Mouse (Mus musculus): Measurements from ENCODE around the gene Cysltr2.
A peak's percentile ranks its signal among the peaks of the same experiment; 100 is the strongest.

The Cysltr2 gene

DNA sequence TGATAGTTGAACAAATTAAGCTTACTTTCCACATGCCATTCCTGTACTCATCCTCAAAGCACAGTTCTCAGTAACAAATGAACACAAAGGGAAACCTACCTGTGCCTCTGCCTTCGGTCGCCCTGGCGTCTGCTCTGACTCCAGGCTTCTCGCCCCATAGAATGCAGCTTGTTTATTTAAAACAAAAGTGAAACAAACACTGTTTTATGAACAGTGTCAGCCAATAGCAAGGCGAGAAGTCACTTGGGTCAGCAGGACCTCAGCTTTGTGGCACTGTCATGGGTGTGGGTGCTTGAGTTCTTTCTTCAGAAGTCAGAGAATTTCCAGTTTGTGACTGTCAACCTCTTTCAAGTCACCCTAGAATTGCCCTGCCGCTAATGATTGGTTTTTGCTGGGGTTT is at the start of gene Cysltr2:
Gene Cysltr2, minus strand, starts transcription at position 178 of the 400 bp plus-strand sequence.
- DNase-seq: no peak

DNA sequence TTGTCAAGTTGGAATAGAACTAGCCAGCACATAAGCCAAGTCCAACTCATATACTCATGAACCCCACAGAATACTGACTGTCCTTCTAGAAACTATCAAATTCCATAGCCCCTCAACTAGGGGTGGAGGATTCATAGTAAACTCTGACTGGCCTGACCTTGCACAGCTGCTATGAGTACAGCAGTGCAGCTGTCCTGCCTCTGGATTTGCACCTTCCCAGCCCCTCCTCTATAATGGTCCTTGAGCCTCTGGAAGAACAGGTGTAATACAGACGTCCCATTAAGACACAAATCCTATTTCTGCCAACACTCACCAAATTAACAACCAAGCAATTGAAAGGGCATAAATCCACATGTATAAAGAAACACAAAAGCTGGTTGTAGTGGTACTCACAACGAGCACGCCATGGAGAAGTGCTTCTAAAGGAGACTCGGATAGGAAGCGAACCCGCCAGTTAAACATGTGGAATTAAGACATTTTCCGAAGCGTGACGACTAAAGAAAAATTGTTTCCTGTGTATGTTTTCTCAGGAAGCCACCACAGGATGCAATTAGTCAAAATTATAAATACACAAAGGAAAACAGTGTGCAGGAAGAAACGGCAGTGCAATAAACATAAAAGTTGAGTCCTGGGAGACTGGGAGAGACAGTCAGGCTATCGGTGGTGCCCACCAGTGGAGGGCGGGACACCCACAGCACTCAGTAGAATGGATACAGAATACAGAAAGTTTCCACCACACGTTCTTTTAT is 46.1 kb upstream of the Cysltr2 start:
- no peak for DNase-seq

DNA sequence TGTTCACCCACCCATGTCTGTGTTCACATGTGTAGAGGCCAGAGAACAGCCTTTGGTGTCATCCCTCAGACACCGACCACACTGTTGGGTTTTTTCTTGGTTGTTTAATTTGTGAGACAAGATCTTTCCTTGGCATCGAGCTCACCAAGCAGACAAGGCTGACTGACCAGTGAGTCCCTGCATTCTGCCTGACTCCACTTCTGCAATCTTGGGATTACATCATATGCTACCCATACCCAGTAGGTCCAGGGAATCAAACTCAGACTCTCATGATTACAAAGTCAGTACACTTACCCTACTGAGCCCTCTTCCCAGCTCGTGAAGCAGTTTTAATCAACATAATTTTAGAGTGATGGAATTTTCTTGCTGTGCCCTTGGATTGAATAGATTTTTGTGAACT is 44.0 kb upstream of the Cysltr2 start:
- DNase-seq: no peak

DNA sequence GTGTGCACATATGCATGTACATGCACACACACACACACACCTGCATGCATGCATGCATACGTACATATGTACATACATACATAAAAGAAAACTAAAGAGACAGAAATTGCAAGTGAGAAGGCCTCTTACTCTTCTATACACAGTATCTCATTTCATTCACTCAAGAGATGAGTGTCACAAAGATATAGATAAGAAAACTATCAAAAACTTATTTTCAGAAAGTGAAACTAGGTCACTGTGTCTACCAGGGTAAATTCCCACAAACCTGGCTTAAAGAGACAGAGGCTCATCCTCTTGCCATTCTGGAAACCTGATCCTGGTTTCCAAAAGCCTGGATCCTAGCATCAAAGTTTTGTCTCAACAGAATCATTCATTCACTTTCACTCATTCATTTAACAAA is 39.3 kb upstream of the Cysltr2 start:
- no peak for DNase-seq

DNA sequence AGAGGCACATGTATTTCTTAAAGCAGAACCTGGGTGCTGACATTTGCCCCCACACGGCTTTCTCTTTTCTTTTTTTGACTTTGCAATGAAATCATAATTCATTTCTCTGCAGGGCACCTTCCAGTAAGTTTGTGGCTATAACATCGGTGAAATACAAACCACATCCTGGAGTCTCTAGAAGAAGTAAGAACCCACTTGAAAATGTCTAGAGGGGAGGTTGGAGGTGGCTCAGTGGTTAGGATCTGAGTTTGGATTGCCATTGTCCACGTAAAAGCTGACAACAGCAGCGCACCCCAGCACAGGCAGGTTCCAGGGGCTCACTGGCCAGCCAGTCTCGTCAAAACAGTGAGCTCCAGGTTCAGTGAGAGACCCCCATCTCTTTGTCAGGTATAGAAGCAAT is 38.8 kb upstream of the Cysltr2 start:
- no peak for DNase-seq

DNA sequence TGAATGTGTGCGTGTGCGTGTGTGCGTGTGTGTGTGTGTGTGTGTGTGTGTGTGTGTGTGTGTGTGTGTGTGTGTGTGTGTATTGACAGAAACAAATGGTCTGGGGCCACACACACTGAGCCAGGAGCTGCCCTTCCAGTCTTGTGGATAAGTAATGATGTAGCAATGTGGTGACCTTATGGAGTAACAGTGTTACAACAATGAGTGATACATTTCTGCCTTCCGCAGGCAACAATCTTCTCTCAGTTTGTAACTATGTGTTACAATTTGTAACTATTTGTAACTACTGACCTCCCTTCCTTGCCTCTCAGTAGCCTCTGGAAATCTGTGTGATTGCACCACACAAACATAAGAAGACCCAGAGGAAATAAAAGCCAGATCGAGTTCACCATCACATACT is 38.3 kb upstream of the Cysltr2 start:
- DNase-seq: no peak

DNA sequence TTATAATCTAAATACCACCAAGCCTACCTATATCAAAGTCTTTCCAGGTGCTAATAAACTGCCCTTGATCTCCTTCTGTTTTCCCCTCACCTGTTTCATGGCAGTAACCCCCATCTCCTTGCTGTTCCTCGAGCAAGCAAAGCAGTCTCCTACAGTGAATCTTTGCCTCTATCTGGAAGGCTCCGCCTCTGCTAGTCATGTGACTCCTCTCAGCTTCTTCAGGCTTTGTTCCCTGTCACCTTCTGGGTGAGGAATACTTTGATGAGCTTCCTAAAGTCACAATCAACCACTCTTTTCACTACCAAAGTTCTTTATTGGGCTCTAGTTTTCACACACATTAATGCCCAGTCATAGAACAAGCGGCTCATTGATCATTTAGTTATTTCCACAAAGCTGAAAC is 37.5 kb upstream of the Cysltr2 start:
- DNase-seq: no peak

DNA sequence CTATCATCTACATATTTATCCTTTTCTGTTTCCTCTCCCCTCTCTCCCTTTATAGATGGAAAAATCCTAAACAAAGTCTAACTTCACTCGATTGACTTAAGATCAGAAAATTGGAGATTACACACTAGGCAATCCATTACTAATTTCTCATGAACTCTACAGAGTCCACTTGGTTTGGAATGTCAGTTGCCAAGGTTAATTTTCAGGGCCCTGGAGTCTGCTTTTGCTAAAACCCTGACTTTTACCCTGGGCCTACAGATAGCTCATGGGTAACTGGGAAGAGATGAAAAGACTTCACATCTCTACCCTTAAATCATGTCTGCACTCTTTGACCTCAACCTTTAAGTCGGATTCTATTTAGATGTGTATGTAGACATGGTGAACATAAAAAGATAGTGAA is 34.6 kb upstream of the Cysltr2 start:
- no peak for DNase-seq

DNA sequence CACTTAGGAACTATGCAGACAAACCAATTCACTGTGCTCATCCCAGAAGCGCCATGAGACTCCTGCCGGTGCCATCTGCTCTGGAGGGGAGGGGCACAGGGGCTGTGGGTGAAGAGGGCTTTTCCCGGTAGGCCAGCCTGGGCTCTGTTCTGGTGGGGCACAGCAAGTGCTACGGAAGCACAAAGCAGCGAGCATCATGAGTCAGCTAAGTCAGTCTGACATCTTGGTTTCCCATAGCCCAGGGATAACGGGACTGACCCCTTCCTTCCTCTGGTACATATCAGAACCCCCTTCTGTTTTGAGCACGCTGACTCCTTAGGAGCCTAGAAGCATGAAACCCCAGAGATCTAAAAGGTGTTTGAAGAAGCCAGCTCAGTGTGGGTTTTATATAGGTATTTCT is 15.5 kb upstream of the Cysltr2 start:
- no peak for DNase-seq

DNA sequence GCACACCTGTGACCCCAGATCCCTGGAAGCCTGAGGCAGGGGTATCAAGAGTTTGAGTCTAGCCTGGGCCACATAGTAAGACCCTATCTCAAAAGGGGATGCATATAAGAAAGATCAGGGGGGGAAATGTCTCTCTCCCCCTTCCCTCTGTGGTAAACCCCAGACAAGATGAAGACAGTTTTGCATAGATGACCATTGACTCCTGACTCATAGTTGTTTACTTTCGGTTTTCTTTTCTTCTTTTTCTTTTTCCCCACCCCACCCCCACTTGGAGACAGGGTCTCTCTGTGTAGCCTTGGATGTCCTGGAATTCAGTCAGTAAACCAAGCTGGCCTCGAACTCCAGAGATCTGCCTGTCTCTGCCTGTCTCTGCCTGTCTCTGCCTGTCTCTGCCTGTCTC is 9.8 kb upstream of the Cysltr2 start:
- DNase-seq: no peak

DNA sequence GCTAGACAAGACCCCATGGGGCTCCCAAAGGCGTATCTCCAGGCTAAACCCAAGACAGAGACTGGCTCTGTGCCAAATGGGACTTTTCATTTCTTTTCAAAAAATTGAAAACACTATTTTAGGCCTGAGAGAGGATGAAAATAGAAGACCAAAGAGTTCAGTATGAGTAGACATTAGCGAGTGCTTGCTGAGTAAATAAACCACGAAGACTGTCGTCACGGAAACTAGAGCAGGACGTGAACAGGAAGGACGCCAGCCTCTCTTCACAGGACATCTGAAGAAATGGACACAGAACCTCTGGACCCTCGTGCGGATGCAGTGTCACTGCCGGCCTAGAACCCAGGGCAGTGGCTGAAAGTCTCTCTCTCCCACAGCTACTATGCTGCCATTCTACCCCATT is 8.8 kb upstream of the Cysltr2 start:
- no peak for DNase-seq

DNA sequence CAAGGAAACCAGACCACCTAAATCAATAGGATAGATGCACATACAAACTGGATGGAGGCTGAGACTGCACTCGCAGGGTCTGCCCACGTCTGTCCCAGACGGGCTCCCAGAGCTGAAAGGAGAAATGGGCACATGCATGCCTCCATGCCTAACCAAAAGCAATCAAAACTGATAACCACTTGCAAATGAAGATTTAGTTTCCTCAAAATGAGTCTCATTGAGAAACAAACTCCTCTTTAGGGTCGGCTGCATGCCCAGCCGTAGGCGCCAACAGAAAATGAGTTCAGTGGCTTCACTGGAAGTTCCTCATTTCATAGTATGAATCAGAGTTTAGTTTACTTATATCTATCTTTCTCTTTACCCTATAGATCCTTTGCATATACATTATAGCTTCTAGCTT is 7.9 kb upstream of the Cysltr2 start:
- no peak for DNase-seq

DNA sequence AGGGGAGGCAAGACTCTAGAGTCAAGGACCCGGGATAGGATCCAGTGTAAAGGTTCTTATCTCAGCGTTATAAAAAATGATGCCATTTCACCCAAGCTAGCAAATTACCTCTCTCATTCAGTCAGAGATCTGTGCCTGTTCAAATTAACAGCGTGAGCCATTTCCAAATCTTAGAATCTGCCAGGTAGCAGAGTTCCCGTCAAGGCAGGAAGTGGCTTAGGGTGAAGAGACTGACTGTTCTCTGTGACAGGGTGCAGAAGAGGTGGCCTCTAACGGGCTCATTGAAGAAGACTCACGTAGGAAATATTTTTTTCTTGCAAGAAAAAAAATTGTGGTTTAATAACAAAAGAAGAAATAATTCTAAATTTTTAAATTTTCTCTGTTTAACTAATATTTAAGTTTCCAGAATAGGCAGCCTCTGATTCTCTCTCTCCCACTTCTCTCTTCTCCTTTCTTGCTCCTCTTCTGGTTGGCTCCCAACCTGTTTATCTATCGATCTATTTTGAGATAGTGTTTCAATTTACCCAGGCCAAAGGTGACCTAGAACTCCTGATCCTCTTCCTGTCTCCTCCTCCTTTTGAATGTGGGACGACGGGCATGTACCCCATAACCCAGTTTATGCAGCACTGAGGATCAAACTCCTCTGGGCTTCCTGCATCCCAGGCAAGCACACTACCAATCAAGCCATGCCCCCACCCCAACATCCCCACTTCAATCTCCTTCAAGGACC is 3.5 kb downstream of the Cysltr2 start:
- no peak for DNase-seq

DNA sequence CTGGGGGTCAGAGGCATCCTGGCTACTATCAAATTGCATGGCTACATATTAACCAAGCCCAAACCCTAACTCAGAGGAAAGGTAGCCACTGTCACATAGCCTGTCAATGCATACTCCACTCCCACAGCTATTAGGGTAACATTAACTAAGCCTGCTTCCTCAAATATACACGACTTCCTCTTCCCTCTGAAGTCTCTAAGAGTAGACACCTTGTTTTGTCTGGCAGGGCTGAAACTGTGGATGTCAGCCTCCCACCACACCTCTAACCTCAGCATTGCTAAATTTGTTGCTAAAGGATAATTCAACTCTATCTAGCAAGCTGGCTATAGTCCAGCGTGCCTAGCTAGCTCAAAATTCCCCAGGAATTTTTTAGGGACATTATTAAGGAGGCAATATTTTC is 7.2 kb downstream of the Cysltr2 start:
- DNase-seq: no peak

DNA sequence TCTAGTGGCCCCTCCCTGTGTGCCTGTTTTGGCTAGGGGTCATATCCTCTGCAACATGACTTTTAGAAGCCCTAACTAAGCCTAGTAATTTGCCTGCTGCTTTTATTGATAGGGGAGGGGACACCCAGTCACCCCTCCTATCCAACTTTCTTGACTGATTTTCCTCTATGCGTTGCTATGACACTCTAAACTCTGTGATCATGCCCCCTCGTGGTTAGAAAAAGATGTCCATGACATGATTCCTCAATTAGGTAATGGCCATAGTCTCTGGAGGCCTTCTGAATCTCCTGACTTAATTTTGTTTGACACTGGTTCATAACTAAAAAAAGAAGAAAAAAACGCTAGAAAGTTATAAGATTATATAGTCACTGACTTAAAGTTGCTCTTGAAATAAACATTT is 15.6 kb downstream of the Cysltr2 start:
- DNase-seq: no peak

DNA sequence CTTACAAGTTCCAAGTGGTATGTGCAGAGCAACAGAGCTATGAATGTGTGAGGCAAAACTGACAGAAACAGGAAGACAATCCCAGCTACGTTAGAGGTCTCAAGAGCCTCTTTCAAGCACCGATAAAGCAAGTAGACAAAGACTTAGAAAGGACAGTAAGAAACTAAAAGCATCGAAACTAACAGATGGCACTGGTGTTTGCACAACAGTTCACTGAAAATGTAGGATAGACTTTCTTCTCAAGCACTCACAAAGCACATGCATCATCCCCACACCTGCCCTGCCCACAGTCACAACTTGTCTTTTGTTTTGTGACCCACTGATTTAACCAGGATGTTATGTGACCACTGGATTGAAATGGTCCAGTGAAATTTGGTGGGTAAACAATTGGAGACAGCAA is 17.7 kb downstream of the Cysltr2 start:
- DNase-seq: no peak

DNA sequence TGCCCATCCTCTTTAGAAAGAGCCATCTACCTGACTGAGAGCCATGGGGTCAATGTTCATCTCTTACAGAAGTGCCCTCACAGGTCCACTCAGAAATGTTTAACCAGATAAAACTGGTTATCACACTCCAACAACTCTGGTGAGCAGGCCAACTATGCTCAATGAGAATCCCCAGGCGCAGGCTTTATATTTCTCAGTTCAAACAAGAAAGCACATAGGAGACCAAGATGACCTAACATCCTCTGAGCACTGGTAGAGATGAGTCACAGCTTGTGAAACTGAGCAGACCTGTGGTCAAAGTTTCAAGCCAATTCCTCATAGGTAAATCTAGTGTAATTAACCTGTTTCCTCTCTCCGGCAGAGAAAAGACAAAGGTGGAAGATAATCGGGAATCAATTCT is 31.6 kb downstream of the Cysltr2 start:
- no peak for DNase-seq

DNA sequence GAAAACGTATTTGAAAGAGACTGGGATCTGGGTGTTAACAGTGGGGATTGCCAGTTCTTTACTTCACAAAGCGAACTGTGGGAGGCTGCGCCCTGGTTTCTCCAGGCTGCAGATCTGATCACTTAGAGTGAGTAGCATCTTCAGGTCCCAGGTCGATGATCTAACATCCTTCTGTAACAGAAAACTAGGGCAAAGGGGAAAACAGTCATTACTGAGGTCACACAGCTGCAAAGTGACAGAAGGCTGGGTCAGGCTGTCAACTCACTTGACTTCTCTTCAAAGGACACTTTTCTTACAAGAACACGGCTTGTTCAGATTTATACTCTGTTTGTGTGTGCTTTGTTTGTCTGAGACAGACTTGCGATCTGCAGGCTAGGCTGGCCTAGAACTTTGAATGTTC is 33.5 kb downstream of the Cysltr2 start:
- DNase-seq: no peak

DNA sequence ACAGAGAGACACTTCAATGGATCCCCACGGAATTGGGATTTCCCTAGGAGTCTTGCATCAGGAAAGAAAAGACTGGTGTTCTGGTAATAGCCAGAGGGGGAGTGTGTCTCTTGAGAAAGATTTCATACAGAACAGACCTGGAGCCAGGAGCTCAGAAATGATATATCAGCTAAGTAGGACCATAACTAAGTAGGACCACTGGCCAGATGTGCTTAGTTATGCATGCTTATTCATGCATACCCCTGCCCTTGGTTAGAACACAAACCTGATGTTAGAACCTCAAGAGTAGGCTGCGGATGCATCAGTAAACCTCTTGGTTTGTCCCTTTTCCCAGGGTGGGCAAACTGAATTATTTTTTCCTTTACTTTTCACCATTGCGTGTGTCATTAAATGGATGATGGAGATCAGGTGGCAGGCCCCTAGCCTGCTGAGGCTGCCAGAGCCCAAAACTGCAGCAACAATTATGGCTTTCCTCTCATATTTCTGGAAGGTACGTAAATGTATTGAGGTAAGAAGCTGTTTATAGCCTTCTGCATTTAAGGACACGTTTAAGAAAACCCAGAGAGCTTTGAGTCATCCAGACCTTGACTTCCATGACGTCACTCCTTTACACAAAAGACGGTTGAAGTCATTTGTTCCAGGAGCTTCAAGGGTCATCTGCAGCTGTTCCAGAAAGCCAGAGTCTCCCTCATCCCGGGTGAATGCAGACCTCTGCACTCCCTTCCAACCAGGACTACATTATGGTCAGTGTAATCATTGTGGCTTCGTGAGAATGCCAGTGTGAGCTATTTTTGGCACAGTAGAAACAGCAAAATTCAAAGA is 35.0 kb downstream of the Cysltr2 start:
- DNase-seq: no peak

DNA sequence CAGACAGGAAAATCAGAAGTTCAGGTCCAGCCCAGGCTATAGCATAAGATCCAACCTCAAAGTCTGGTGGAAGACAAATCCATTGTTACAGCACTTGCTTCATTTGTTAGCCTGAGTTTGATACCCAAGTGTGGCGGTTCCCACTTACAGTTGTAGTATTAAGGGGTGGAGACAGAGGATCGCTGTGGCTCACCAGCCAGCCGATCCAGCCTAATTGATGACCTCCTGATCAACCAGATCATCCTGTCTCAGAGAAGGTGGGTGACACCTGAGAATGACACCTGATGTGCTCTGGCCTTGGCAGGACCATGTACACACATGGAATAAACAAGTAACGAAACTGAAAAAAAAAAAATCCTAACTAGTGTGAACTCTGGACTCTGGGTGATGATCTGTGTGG is 47.1 kb downstream of the Cysltr2 start:
- DNase-seq: no peak

DNA sequence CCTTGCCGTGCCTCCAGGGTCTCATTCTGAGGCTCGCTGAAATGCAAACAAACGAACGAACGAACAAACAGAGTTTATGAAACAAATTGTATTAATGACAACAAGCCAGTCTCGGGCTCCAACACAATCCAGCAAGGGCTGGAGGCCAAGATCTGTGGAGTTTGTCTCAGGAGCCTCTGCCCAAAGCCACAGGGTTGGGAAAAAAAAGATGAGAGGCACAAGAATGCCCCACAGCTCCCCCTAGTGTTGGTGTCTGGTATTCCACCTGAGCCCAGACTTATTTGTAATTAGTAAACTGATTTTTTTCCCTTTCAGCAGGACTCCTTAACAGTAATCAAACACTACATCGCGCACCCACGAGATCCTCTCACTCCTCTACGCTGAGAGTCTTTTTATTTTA is 48.6 kb downstream of the Cysltr2 start:
- peak; percentile 27 to 39 for DNase-seq

DNA sequence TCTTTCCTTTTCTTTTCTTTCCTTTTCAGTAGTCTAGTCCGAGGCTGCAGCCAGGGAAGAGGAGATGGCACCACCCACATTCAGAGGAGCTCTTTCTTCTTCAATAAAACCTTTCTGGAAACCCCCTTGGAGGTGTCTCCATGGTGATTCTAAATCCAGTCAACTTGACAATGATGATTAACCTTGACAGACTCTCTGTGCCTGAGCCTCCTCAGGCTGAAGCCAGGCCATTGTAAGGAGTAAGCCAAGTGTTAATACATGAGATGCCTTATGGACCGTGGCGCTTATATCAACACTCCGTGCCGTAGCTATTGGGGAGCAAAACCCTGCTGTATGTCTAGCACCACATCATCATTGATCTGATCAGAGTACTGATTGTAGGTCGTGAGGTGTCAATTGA is 50.8 kb downstream of the Cysltr2 start:
- DNase-seq: no peak

DNA sequence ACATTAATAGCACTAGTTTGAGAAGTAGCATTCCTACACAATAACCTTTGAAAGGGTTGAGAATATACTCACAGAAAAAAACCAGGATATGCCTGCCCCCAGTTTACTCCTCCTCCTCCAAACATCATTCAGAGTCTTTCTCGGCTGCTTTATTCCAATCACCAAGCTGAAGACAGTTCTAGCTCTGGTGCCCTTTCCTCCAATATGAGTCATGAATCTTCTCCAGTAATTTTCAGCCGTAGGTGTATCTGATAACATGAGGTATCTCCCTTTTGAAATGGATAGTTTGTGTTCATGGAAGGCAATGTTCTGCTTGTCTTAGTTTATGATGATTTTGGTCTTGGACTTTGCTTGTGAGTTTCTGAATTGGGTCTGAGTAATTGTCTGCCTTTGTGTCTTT is 62.9 kb downstream of the Cysltr2 start:
- DNase-seq: no peak

DNA sequence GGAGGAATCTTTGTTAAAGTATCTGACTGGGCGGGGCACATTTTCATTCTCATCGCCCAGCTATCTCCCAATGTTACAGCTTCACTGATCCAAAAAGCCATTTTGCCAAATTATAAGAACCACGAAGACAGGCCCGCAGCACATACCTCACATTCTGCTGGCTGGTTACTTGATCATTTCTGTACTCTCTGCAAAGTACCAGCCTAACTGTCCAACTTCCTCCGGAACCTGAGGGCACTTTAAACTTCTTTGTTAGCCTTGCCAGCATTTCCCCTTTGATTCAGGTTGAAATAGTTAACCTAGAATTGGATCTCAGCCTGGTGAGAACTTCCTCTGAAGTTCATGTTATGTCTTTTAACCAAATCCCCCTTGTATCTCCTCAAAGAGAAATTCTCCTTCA is 63.8 kb downstream of the Cysltr2 start:
- DNase-seq: no peak
